Mouse (Mus musculus) heart, adult 2 months (tissue): Measurements from ENCODE around the gene Cpsf4l.

Experiments used
- CTCF ChIP-seq: fragments of 200-600 bp; IDR thresholded peaks from 2 replicates; pipeline ENCODE4 v1.8.1; 2022; ENCODE audit warnings: antibody characterized with exemption, mild to moderate bottlenecking, moderate library complexity
- POLR2A ChIP-seq: fragments of 200-500 bp; IDR thresholded peaks from 2 replicates; pipeline ENCODE4 v1.6.1; 2011; ENCODE audit warnings: mild to moderate bottlenecking, low read depth, low read length, control low read depth; ENCODE audit not compliant: insufficient read depth

GRCm38 (mm10) chr11:113652516-113652915, 57.3 kb downstream of the Cpsf4l start:
- TF ChIP-seq CTCF = no peak
- no peak for TF ChIP-seq POLR2A
